Mouse (Mus musculus): ENCODE measurements around the gene Vwce.

The Vwce gene

GRCm38 (mm10) chr19:10634106-10634871 is at the start of gene Vwce:
Gene Vwce, plus strand, starts transcription at chr19:10634213.
- peak; percentile 26 for DNase-seq (ENCODE audit: low spot score)

- DNase-seq (ENCODE audit: low spot score): no peak
Measured at GRCm38 (mm10) chr19:10585112-10585511, 48.9 kb upstream of the Vwce start.

GRCm38 (mm10) chr19:10587231-10587630 is 46.8 kb upstream of the Vwce start:
- DNase-seq (ENCODE audit: low spot score): no peak

GRCm38 (mm10) chr19:10589127-10589857 is 44.7 kb upstream of the Vwce start:
- no peak for DNase-seq (ENCODE audit: low spot score)

GRCm38 (mm10) chr19:10590301-10590700 is 43.7 kb upstream of the Vwce start:
- no peak for DNase-seq (ENCODE audit: low spot score)

GRCm38 (mm10) chr19:10591659-10592377 is 42.2 kb upstream of the Vwce start:
- no peak for DNase-seq (ENCODE audit: low spot score)

- DNase-seq (ENCODE audit: low spot score): no peak
Measured at GRCm38 (mm10) chr19:10598188-10598587, 35.8 kb upstream of the Vwce start.

GRCm38 (mm10) chr19:10599648-10600047 is 34.4 kb upstream of the Vwce start:
- no peak for DNase-seq (ENCODE audit: low spot score)

GRCm38 (mm10) chr19:10602247-10602769 is 31.7 kb upstream of the Vwce start:
- no peak for DNase-seq (ENCODE audit: low spot score)

GRCm38 (mm10) chr19:10602787-10603186 is 31.2 kb upstream of the Vwce start:
- DNase-seq (ENCODE audit: low spot score): peak; percentile 74

- DNase-seq (ENCODE audit: low spot score): no peak
Measured at GRCm38 (mm10) chr19:10603660-10604523, 30.1 kb upstream of the Vwce start.

GRCm38 (mm10) chr19:10604534-10604933 is 29.5 kb upstream of the Vwce start:
- no peak for DNase-seq (ENCODE audit: low spot score)

GRCm38 (mm10) chr19:10605293-10605900 is 28.6 kb upstream of the Vwce start, which contains the start of the genes Ddb1 and Tkfc:
Gene Ddb1, plus strand, starts transcription at chr19:10605327.
Gene Tkfc, minus strand, starts transcription at chr19:10605654.
- DNase-seq (ENCODE audit: low spot score): peak; percentile 98

- DNase-seq (ENCODE audit: low spot score): no peak
Measured at GRCm38 (mm10) chr19:10605901-10606622, 28.0 kb upstream of the Vwce start.

GRCm38 (mm10) chr19:10608573-10609240 is 25.3 kb upstream of the Vwce start:
- DNase-seq (ENCODE audit: low spot score): no peak

- DNase-seq (ENCODE audit: low spot score): peak; percentile 24
Measured at GRCm38 (mm10) chr19:10634872-10635318, 882 bp downstream of the Vwce start.

- no peak for DNase-seq (ENCODE audit: low spot score)
Measured at GRCm38 (mm10) chr19:10637840-10638239, 3.8 kb downstream of the Vwce start.

GRCm38 (mm10) chr19:10640080-10640479 is 6.1 kb downstream of the Vwce start:
- no peak for DNase-seq (ENCODE audit: low spot score)

- no peak for DNase-seq (ENCODE audit: low spot score)
Measured at GRCm38 (mm10) chr19:10640589-10641378, 6.8 kb downstream of the Vwce start.
